Mouse (Mus musculus) embryo, embryonic 11 days (tissue): ENCODE data around the gene Dennd2c.
"Not testable (repeated sequence)": the region's sequence is repeated elsewhere in the genome, so short reads cannot be mapped to it uniquely, and the experiment has no call there.

Experiments
- DNase-seq: peaks from one replicate; pipeline ENCODE4 v3.0.0-alpha.2; 2015

The Dennd2c gene

DNA sequence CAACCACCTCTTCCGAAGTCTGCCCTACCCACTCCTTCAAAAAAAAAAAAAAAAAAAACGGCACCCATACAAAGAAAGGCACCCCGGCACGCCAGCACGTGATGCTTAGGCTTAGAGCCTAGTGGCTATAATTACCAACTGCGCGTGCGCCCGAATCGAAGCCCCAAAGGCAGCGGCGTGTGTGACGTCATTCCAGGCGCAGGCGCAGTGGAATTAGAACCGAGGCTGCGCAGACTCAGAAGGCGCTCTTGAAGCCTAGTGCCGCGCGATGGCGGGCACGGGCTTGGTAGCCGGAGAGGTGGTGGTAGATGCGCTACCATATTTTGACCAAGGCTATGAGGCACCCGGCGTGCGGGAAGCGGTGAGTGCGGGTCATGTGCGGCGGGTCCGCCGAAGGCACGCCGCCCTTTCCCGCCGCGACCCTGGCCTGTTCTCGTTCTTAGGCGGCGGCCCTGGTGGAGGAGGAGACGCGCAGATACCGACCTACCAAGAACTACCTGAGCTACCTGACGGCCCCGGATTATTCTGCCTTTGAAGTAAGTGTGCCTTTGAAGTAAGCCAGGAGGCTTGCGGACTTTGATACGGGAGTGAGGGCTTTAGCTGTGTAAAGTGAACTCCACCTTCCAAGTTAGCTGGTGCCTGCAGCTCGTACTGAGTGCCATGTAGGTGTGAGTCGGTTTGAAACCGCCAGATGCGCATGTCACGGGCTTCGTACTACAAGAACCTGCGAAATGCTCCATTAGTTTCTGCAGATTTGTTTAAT lies 69.3 kb downstream of the Dennd2c start, which contains the start of gene Bcas2:
Bcas2 (plus strand) TSS at position 151 of the 763 bp plus-strand sequence.
- peak; percentile 100 for DNase-seq

- no peak for DNase-seq
Measured at GRCm38 (mm10) chr3:103172615-103173014, 70.2 kb downstream of the Dennd2c start.

GRCm38 (mm10) chr3:103176740-103177139 lies 74.3 kb downstream of the Dennd2c start:
- DNase-seq, result no peak

GRCm38 (mm10) chr3:103179527-103179926 lies 77.1 kb downstream of the Dennd2c start:
- DNase-seq, result no peak

GRCm38 (mm10) chr3:103181171-103181570 lies 78.8 kb downstream of the Dennd2c start:
- DNase-seq, result no peak

DNA sequence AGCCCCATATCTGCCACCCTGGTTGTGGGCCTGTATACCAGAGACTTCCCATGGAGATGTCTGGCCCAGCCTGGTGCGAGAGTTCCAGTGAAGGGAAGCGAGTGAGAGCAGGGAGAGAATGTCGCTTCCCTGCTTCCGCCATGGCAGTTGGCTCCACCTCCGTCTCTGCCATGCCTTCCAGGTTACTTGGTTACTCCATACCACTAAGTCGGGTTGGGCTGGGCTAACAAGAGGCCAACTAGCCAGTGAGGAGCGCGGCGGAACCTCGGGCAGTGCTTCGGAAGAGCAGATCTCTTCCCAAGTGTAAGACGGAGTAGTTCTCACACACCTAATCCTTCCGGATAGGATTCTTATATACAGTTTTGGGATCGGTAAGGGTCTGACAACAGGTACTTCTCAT lies 80.4 kb downstream of the Dennd2c start:
- DNase-seq, result no peak

GRCm38 (mm10) chr3:103184467-103184866 lies 82.1 kb downstream of the Dennd2c start:
- DNase-seq, result not testable (repeated sequence)

GRCm38 (mm10) chr3:103188451-103188850 lies 86.0 kb downstream of the Dennd2c start:
- no peak for DNase-seq

DNA sequence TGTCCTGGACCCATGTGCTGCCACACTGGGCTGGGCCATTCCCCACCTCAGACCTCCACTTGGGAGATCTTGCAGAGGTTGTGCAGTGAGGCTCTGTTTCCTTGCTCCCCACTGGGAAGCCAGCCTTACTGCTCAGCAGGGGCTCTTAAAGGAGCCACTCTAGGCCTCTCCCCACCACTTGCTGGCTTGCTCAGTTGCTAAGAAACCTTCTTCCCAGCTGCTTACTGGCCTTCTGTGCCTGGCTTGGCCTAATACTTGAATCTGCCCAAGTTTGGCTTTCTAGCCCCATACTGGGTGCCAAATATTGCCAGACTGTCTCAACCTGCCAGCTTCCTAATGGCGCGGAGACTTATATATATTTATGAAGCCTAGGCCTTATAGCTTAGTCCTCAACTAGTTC lies 86.5 kb downstream of the Dennd2c start:
- no peak for DNase-seq

- DNase-seq, result no peak
Measured at GRCm38 (mm10) chr3:103192161-103192560, 89.8 kb downstream of the Dennd2c start.

DNA sequence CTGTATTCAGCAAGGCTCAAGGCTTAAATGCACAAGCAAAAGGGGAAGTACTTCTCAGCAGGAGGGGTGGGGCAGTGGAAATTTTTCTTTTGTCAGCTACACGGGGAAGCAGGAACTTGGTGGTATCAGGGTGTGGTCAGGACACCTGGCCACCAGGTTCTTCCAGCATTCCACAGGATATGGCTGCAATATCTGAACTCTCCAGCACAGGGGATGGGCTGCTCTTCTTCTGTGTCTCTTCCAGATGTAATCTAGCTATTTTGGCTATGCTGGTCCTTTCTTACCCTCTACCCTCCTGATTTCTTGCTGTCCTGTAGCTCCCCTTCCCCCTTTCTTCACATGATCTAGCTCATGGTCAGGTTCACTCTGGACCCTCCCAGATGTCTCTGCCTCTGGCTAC lies 90.8 kb downstream of the Dennd2c start:
- no peak for DNase-seq

GRCm38 (mm10) chr3:103196320-103196823 lies 94.0 kb downstream of the Dennd2c start:
- no peak for DNase-seq

- no peak for DNase-seq
Measured at GRCm38 (mm10) chr3:103199386-103199785, 97.0 kb downstream of the Dennd2c start.

DNA sequence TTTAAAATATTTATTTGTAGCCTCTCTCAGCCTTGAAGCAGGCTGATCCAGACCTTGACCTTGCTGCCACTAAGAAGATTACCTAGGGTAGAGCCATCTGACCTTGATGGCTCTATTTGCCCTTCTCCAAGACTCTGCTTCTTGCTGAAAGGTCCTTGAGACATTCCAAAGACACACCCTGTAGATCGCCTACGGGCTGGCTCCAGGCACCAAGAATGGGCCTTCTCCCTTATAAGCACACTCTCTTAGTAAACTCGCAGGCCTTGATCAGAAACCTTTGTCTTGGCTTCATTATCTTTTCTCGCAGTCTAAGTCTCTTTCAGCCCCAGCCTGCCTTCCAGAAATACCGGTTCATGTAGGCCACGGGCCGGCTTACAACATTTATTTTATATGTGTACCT lies 98.7 kb downstream of the Dennd2c start:
- DNase-seq, result not testable (repeated sequence)

DNA sequence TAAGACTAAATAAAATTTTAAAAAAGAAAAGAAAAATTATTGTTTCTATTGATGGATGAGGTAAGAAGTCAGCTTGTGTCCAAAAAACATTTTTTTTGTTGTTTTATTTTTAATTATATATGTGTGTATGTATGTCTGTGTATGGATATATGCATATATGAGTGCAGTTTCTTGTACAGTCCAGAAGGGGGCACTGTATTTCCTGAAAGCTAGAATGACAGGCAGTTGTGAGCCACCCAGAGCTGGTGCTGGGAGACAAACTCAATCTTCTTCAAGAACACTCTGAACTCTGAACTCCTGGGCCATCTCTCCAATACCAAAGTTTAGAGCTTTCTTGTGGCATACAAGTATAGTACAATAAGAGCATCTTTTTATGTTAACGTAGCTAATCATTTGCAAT lies 101.2 kb downstream of the Dennd2c start:
- DNase-seq, result no peak

DNA sequence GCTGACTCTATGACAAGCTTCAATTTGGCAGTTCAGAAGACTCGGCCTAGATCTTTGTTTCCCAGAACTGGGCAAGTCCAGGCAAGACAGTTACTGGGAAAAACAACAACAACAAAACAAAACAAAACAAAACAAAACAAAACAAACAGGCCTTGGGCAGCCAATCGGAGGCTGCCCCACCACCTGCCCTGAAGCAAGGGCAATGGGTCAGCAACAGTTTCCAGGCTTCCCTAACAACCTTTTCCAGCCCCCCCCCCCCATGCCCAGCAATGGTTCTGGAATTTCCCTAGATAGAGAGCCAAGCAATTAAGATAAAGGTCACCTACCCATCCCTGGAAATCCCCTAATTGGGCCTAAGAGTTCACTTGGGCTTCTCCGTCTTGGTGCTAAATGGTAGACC lies 102.0 kb downstream of the Dennd2c start:
- no peak for DNase-seq

DNA sequence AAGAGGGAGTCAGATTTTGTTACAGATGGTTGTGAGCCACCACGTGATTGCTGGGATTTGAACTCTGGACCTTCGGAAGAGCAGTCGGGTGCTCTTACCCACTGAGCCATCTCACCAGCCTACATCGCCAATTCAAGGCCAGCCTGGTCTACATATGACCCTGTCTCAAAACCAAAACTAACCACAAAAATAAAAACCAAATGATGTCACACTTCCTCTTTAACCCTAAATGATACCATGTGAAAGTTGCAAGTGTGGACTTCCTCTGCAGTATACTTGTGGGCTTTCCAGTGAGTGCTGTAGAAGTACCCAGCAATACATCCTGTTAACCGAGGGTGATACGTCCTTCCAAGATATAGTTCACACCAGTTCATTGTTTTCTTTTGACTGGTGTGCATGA lies 104.0 kb downstream of the Dennd2c start:
- DNase-seq, result no peak

DNA sequence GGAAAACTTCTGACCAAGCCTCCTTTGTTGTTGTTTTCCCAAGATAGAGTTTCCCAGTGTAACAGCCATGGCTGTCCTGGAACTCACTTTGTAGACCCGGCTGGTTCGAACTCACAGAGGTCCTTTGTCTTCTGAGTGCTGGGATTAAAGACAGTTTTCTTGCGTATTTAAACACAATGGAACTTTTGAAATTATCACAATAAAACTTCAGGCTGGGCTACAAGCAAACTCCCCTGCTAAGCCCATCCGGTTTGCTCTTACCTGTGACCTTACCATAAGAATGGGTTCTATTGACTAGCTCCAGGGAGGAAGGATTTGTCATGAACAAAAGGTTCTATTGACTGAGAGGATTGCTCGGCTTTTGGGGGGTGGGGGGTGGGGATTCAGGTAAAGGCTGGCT lies 105.3 kb downstream of the Dennd2c start:
- no peak for DNase-seq

- no peak for DNase-seq
Measured at GRCm38 (mm10) chr3:103208237-103208636, 105.8 kb downstream of the Dennd2c start.

GRCm38 (mm10) chr3:103211101-103211500 lies 108.7 kb downstream of the Dennd2c start:
- DNase-seq, result no peak

- no peak for DNase-seq
Measured at GRCm38 (mm10) chr3:103212142-103212541, 109.7 kb downstream of the Dennd2c start.

- DNase-seq, result no peak
Measured at GRCm38 (mm10) chr3:103213537-103213936, 111.1 kb downstream of the Dennd2c start.

DNA sequence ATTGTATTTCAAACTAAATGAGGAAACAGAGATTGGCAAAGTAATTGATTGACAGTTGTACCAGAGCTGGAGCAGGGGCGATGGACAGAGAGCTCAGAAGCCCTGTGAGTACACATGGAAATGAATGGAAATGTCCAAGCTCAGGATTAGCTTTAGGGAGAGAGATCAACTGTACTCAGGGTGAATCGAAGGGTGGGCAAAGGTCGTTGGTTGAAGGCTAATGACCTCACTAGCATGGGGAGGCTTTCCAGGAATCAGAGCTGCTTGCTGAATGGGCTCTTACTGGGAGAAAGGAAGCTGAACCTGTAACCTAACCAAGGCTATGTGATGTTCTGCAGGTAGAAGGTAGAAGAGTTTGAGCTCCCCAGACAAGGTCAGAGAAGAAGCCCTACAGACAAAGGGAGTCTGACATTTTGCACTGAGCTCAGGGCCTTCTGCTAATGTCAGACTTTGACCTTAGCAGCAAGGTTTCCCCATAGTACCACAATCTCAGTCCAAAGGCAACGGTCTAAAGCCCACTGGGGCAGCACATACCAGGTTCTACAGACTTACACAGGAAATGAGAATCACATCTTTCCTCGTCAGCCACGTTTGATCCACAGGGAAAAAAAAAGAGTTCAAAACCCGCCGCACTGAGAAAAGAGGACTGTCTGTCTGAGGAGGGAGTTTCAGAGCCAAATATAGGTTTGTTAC lies 112.3 kb downstream of the Dennd2c start:
- no peak for DNase-seq

- not testable (repeated sequence) for DNase-seq
Measured at GRCm38 (mm10) chr3:103215399-103215798, 113.0 kb downstream of the Dennd2c start.
